Mouse (Mus musculus) lung, embryonic 14.5 days (tissue): ENCODE data around the gene Furin. TPM values are rescaled to one million over a fixed set of nuclear protein-coding genes. Genes with fewer than 3 reads are reported as not detected.
A peak's percentile ranks its signal among the peaks of the same experiment; 100 is the strongest.

ENCODE experiments used
- ATAC-seq: fragments of 200-750 bp; cut with Nextera tagmentation; 2 replicates; pipeline ENCODE4 v1.8.0; 2017; ENCODE audit warnings: mild to moderate bottlenecking, moderate TSS enrichment, moderate library complexity; ENCODE audit not compliant: insufficient read depth
- DNase-seq: peaks from one replicate; pipeline ENCODE4 v3.0.0-alpha.2; 2015
- H3K27ac ChIP-seq: fragments of 300-500 bp; sonication (generic); 2 replicates; pipeline ENCODE4 v1.5.1; 2014; ENCODE audit warnings: low read depth, mild to moderate bottlenecking, moderate library complexity
- H3K27me3 ChIP-seq: fragments of 300-500 bp; sonication (generic); 2 replicates; pipeline ENCODE4 v1.6.1; 2014; ENCODE audit warnings: low read length, control low read depth; ENCODE audit not compliant: insufficient read depth
- H3K36me3 ChIP-seq: fragments of 300-500 bp; sonication (generic); 2 replicates; pipeline ENCODE4 v1.6.1; 2014; ENCODE audit warnings: control low read depth; ENCODE audit not compliant: insufficient read depth
- H3K4me1 ChIP-seq: fragments of 300-500 bp; sonication (generic); 2 replicates; pipeline ENCODE4 v1.6.1; 2014; ENCODE audit warnings: antibody characterized with exemption, control low read depth; ENCODE audit not compliant: insufficient read depth
- H3K4me2 ChIP-seq: fragments of 300-500 bp; sonication (generic); 2 replicates; pipeline ENCODE4 v1.6.1; 2014; ENCODE audit warnings: mild to moderate bottlenecking
- H3K4me3 ChIP-seq: fragments of 300-500 bp; sonication (generic); 2 replicates; pipeline ENCODE4 v1.5.1; 2014; ENCODE audit warnings: low read depth, low read length
- H3K9ac ChIP-seq: fragments of 300-500 bp; sonication (generic); 2 replicates; pipeline ENCODE4 v1.6.1; 2014
- H3K9me3 ChIP-seq: fragments of 300-500 bp; sonication (generic); 2 replicates; pipeline ENCODE4 v1.6.1; 2016; ENCODE audit warnings: low read depth, low read length, control low read depth
- CTCF ChIP-seq: IDR thresholded peaks from 2 replicates; pipeline ENCODE4 v1.5.1; 2016; ENCODE audit warnings: antibody characterized with exemption, low read depth
- WGBS: fragments of 180-500 bp; shearing (Covaris S2); extraction: QIAGEN DNeasy Blood & Tissue Kit; methylation state at CpG from one replicate; pipeline ENCODE4 v1.1.7; 2014; 5-methylcytosine and 5-hydroxymethylcytosine counted together
- polyA plus RNA-seq: library from polyadenylated mRNA; unstranded; fragments of >200 nt; fragmentation: Nextera tagmentation; extraction: Ambion mirVana; gene quantifications from 2 replicates; pipeline ENCODE4 v1.2.1, GENCODE M21; 2014

The Furin gene
- polyA plus RNA-seq, 1 experiment from 2014 or later = 19.4 TPM

GRCm38 (mm10) chr7:80369461-80369860, 35.8 kb downstream of the Furin start:
- H3K9me3 ChIP-seq = no peaks in the 10 kb centered on the region
- no peaks in the 10 kb centered on the region for H3K27me3 ChIP-seq
- H3K27ac ChIP-seq = peak overlapping the region; percentile 12; the same call in 1 of the 2 replicates
- H3K4me3 ChIP-seq = peak overlapping the region; percentile 88
- no peak for DNase-seq
- WGBS = 50% methylated on average over 5 of the region's 5 CpGs
- H3K4me2 ChIP-seq = peak overlapping the region; percentile 75
- peaks cover 5% of the 10 kb centered on the region; the same call in 1 of the 2 replicates for H3K4me1 ChIP-seq
- H3K9ac ChIP-seq = 0 out of 2 replicates have a peak overlapping the region, but pooled peaks have one; percentile 78
- peaks cover 39% of the 10 kb centered on the region for H3K36me3 ChIP-seq
- no peak for TF ChIP-seq CTCF
- no peak for ATAC-seq

- no peak overlapping the region for H3K4me3 ChIP-seq
- peak; percentile 40 for DNase-seq
Measured at GRCm38 (mm10) chr7:80368635-80369421, 36.4 kb downstream of the Furin start.

GRCm38 (mm10) chr7:80368009-80368408, 37.2 kb downstream of the Furin start:
- Histone ChIP-seq H3K27ac (no peak overlapping the region), H3K36me3 (peaks cover 50% of the 10 kb centered on the region), H3K4me2 (no peak overlapping the region), H3K27me3 (no peaks in the 10 kb centered on the region), H3K9ac (no peak overlapping the region), H3K4me1 (peaks cover 5% of the 10 kb centered on the region; the same call in 1 of the 2 replicates), H3K4me3 (no peak overlapping the region), H3K9me3 (no peaks in the 10 kb centered on the region)
- 84% methylated on average over 9 of the region's 9 CpGs for WGBS
- no peak for ATAC-seq
- TF ChIP-seq CTCF = no peak
- no peak for DNase-seq

More at GRCm38 (mm10) chr7:80368635-80369421, 36.4 kb downstream of the Furin start:
- Histone ChIP-seq H3K27ac (no peak overlapping the region), H3K9me3 (no peaks in the 10 kb centered on the region), H3K4me1 (peaks cover 5% of the 10 kb centered on the region; the same call in 1 of the 2 replicates), H3K36me3 (peaks cover 42% of the 10 kb centered on the region), H3K9ac (no peak overlapping the region), H3K27me3 (no peaks in the 10 kb centered on the region), H3K4me2 (peak overlapping the region; percentile 75)
- WGBS = 67% methylated on average over 20 of the region's 20 CpGs
- TF ChIP-seq CTCF = no peak
- ATAC-seq = no peak

GRCm38 (mm10) chr7:80367232-80367631, 38.0 kb downstream of the Furin start:
- 97% methylated on average over 7 of the region's 7 CpGs for WGBS
- no peak overlapping the region for H3K4me2 ChIP-seq
- peaks cover 58% of the 10 kb centered on the region for H3K36me3 ChIP-seq
- H3K9ac ChIP-seq = no peak overlapping the region
- H3K9me3 ChIP-seq = no peaks in the 10 kb centered on the region
- DNase-seq = no peak
- peaks cover 5% of the 10 kb centered on the region; the same call in 1 of the 2 replicates for H3K4me1 ChIP-seq
- no peak for ATAC-seq
- H3K27ac ChIP-seq = no peak overlapping the region
- H3K4me3 ChIP-seq = no peak overlapping the region
- H3K27me3 ChIP-seq = no peaks in the 10 kb centered on the region
- no peak for TF ChIP-seq CTCF

GRCm38 (mm10) chr7:80365759-80366158, 39.5 kb downstream of the Furin start:
- ATAC-seq (no peak), DNase-seq (peak; percentile 55)
- Histone ChIP-seq H3K27ac (no peak overlapping the region), H3K27me3 (no peaks in the 10 kb centered on the region), H3K9ac (no peak overlapping the region), H3K4me1 (peaks cover 5% of the 10 kb centered on the region; the same call in 1 of the 2 replicates), H3K4me2 (no peak overlapping the region), H3K9me3 (no peaks in the 10 kb centered on the region), H3K36me3 (peaks cover 72% of the 10 kb centered on the region), H3K4me3 (no peak overlapping the region)
- 69% methylated on average over 2 of the region's 2 CpGs for WGBS
- TF ChIP-seq CTCF = no peak

GRCm38 (mm10) chr7:80360435-80360834, 44.8 kb downstream of the Furin start:
- no peak for ATAC-seq
- no peak for TF ChIP-seq CTCF
- Histone ChIP-seq H3K27me3 (no peaks in the 10 kb centered on the region), H3K36me3 (peaks cover 90% of the 10 kb centered on the region), H3K4me3 (no peak overlapping the region), H3K4me1 (no peaks in the 10 kb centered on the region), H3K4me2 (no peak overlapping the region), H3K27ac (no peak overlapping the region), H3K9me3 (no peaks in the 10 kb centered on the region), H3K9ac (no peak overlapping the region)
- no peak for DNase-seq
- 48% methylated on average over 3 of the region's 3 CpGs for WGBS

GRCm38 (mm10) chr7:80358039-80358438, 47.2 kb downstream of the Furin start:
- Histone ChIP-seq H3K9ac (no peak overlapping the region), H3K4me3 (no peak overlapping the region), H3K27me3 (no peaks in the 10 kb centered on the region), H3K36me3 (peaks cover 89% of the 10 kb centered on the region), H3K9me3 (no peaks in the 10 kb centered on the region), H3K4me2 (no peak overlapping the region), H3K27ac (no peak overlapping the region), H3K4me1 (no peaks in the 10 kb centered on the region)
- no peak for TF ChIP-seq CTCF
- ATAC-seq = no peak
- 80% methylated on average over 4 of the region's 4 CpGs for WGBS
- no peak for DNase-seq
